Mouse (Mus musculus): ENCODE data around the gene Otud7a. TPM values are rescaled to one million over a fixed set of nuclear protein-coding genes. Genes with fewer than 3 reads are reported as not detected.

The Otud7a gene
- total and polyA plus RNA-seq, 3 experiments: not detected

- no peaks in the 10 kb centered on the region for H3K36me3 ChIP-seq (ENCODE audit: control insufficient read depth in 1 of 2, insufficient read depth in 2 of 2, low read length in 2 of 2)
- no peak for DNase-seq (ENCODE audit: low read depth, low spot score)
- no peak overlapping the region for H3K4me3 ChIP-seq (ENCODE audit: control insufficient read depth in 1 of 2, insufficient read depth in 1 of 2, low read depth in 2 of 2, low read length in 2 of 2)
- no peaks in the 10 kb centered on the region for H3K79me2 ChIP-seq (ENCODE audit: control insufficient read depth, insufficient read depth, low read length, poor library complexity)
- H3K9ac ChIP-seq (ENCODE audit: control insufficient read depth, low read depth, low read length, poor library complexity, severe bottlenecking): no peak overlapping the region
- no peaks in the 10 kb centered on the region for H3K27me3 ChIP-seq (ENCODE audit: control insufficient read depth in 1 of 2, insufficient read depth in 2 of 2, low read length in 2 of 2)
- H3K4me1 ChIP-seq (ENCODE audit: control insufficient read depth in 1 of 2, insufficient read depth in 2 of 2, low read length in 2 of 2): no peaks in the 10 kb centered on the region
- no peak for TF ChIP-seq ZKSCAN1 (IDR thresholded peaks at IDR 0.05; ENCODE audit: low read depth, low read length)
- TF ChIP-seq NRF1 (IDR thresholded peaks at IDR 0.05; ENCODE audit: insufficient read depth, low read depth, low read length, poor library complexity, severe bottlenecking): no peak
- TF ChIP-seq MAZ (IDR thresholded peaks at IDR 0.05; ENCODE audit: low read depth, low read length): no peak
- no peak for TF ChIP-seq NELFE (IDR thresholded peaks at IDR 0.05; ENCODE audit: low read depth, low read length)
- no peak for TF ChIP-seq USF1 (IDR thresholded peaks at IDR 0.05; ENCODE audit: low read depth, low read length)
- TF ChIP-seq ZC3H11A (IDR thresholded peaks at IDR 0.05; ENCODE audit: low read depth, low read length): no peak
- no peak for TF ChIP-seq ZMIZ1 (IDR thresholded peaks at IDR 0.05; ENCODE audit: low read depth, low read length)
- TF ChIP-seq TCF12 (IDR thresholded peaks at IDR 0.05; ENCODE audit: low read depth, low read length): no peak
- no peak for TF ChIP-seq MEF2A (IDR thresholded peaks at IDR 0.05; ENCODE audit: extremely low read depth, insufficient replicate concordance, low read depth, low read length, poor library complexity, severe bottlenecking)
- TF ChIP-seq POLR2AphosphoS2 (IDR thresholded peaks at IDR 0.05; ENCODE audit: low read length): no peak
- TF ChIP-seq POLR2A (IDR thresholded peaks at IDR 0.05; ENCODE audit: control insufficient read depth in 1 of 2, insufficient read depth in 1 of 2, low read depth in 1 of 2, low read length in 2 of 2, poor library complexity in 1 of 2): no peak
- no peak for TF ChIP-seq MAFK (IDR thresholded peaks at IDR 0.05; ENCODE audit: borderline replicate concordance, low read depth, low read length)
- no peak for TF ChIP-seq ZNF384 (IDR thresholded peaks at IDR 0.05; ENCODE audit: low read depth, low read length)
- TF ChIP-seq HCFC1 (IDR thresholded peaks at IDR 0.05; ENCODE audit: low read depth, low read length): no peak
- TF ChIP-seq CTCF (IDR thresholded peaks at IDR 0.05 in 2 of 3, conservative IDR thresholded peaks at IDR 0.05 in 1 of 3; ENCODE audit: control insufficient read depth in 1 of 3, insufficient read depth in 1 of 3, low read depth in 2 of 3, low read length in 3 of 3, poor library complexity in 1 of 3, severe bottlenecking in 1 of 3): no peak
- TF ChIP-seq GATA1 (IDR thresholded peaks at IDR 0.05; ENCODE audit: low read depth, low read length): no peak
- no peak for TF ChIP-seq TAL1 (IDR thresholded peaks at IDR 0.05; ENCODE audit: low read length)
- H3K27ac ChIP-seq (ENCODE audit: control insufficient read depth, low read depth, low read length): no peak overlapping the region
- H3K9me3 ChIP-seq (replicated peaks; ENCODE audit: insufficient read depth, low read length): no peaks in the 10 kb centered on the region
Measured at GRCm38 (mm10) chr7:63540293-63540692, 95.7 kb downstream of the Otud7a start.

DNA sequence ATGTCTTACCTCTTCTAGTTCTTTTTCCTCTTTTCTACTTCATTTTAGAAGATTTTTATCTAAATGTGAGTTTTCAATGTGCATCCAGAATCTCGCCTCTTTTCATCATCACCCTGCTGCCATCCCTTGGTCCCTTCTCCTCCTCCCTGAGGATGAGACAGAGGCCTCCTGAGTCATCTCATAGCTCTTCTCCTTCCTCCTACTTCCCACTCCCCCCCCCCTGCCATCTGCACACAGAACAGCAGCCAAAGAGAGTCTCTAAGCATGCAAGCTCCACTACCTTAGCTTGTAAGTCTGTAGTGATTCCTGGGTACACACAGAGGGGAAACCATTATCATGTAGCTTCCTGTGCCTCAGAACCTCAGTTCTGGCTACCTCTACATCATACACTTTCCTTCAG is 109.9 kb downstream of the Otud7a start:
- H3K79me2 ChIP-seq (ENCODE audit: control insufficient read depth, insufficient read depth, low read length, poor library complexity): no peaks in the 10 kb centered on the region
- H3K27me3 ChIP-seq (ENCODE audit: control insufficient read depth in 1 of 2, insufficient read depth in 2 of 2, low read length in 2 of 2): no peaks in the 10 kb centered on the region
- no peaks in the 10 kb centered on the region for H3K4me1 ChIP-seq (ENCODE audit: control insufficient read depth in 1 of 2, insufficient read depth in 2 of 2, low read length in 2 of 2)
- no peak overlapping the region for H3K27ac ChIP-seq (ENCODE audit: control insufficient read depth, low read depth, low read length)
- H3K36me3 ChIP-seq (ENCODE audit: control insufficient read depth in 1 of 2, insufficient read depth in 2 of 2, low read length in 2 of 2): no peaks in the 10 kb centered on the region
- H3K9ac ChIP-seq (ENCODE audit: control insufficient read depth, low read depth, low read length, poor library complexity, severe bottlenecking): no peak overlapping the region
- no peaks in the 10 kb centered on the region for H3K9me3 ChIP-seq (replicated peaks; ENCODE audit: insufficient read depth, low read length)
- no peak overlapping the region for H3K4me3 ChIP-seq (ENCODE audit: control insufficient read depth in 1 of 2, insufficient read depth in 1 of 2, low read depth in 2 of 2, low read length in 2 of 2)
- DNase-seq (ENCODE audit: low read depth, low spot score): no peak
- TF ChIP-seq TAL1 (IDR thresholded peaks at IDR 0.05; ENCODE audit: low read length) (no peak), ZNF384 (IDR thresholded peaks at IDR 0.05; ENCODE audit: low read depth, low read length) (no peak), MYC (IDR thresholded peaks at IDR 0.05; ENCODE audit: low read depth, low read length) (no peak), USF1 (IDR thresholded peaks at IDR 0.05; ENCODE audit: low read depth, low read length) (no peak)
